Mouse (Mus musculus) cortical plate, adult 2 months (tissue): ENCODE data around the gene Alcam.

ENCODE experiments used
- CTCF ChIP-seq: fragments of 200-500 bp; IDR thresholded peaks from 2 replicates; pipeline ENCODE4 v1.5.1; 2011; ENCODE audit warnings: mild to moderate bottlenecking, control low read depth, low read length; ENCODE audit not compliant: insufficient read depth; ENCODE audit errors: extremely low read depth
- POLR2A ChIP-seq: fragments of 200-500 bp; IDR thresholded peaks from 2 replicates; pipeline ENCODE4 v1.6.1; 2011; ENCODE audit warnings: mild to moderate bottlenecking, low read length, control low read depth; ENCODE audit not compliant: insufficient read depth; ENCODE audit errors: extremely low read depth

DNA sequence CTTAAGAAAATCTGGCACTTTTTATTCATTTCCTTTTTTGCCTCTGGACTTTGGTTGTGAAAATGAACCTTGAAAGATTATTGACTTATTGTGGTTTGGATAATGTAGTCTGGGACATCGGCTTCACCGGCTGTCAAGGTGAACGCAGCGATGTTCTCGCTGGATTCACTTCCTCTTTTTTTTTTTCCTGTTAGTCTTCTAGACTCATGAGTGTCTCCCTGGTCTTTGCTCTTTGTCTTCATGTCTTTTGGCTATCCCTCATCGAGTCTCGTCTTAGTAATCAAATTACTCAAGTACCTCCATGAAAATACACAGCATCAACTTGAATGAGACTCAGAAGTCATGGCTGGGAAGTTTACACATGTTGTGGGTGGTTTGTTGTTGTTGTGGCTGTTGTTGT lies 36.7 kb downstream of the Alcam start:
- no peak for TF ChIP-seq CTCF
- no peak for TF ChIP-seq POLR2A
